Mouse (Mus musculus) kidney, adult 2 months (tissue): ENCODE results near the gene Far2.

ENCODE experiments used
- CTCF ChIP-seq: fragments of 200-500 bp; conservative IDR thresholded peaks from 2 replicates; pipeline ENCODE4 v1.5.1; 2011; ENCODE audit warnings: low read depth, mild to moderate bottlenecking, control low read depth, low read length, moderate library complexity, mixed read lengths; ENCODE audit not compliant: insufficient read depth, insufficient read length
- POLR2A ChIP-seq: fragments of 200-500 bp; IDR thresholded peaks from one replicate; pipeline ENCODE4 v1.6.1; 2011; ENCODE audit warnings: low read depth, low read length, control low read depth

DNA sequence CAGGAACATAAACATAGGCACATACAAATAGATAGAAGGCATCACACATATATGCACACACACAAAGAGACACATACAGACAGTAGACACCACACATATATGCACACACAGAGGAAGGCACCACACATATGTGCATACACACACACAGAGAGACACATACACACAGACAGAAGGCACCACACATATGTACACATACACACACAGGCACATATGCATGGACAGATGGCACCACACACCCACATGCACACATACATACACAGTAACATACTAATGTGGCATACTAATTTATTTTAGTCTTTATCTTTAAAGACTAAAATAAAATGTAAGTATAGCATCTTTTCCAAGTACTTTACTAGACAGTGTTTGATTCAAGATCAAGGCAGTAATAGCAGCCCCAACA, 86.5 kb downstream of the Far2 start:
- no peak for TF ChIP-seq POLR2A
- no peak for TF ChIP-seq CTCF
